Mouse (Mus musculus) MEL (cell line): ENCODE measurements around the gene Trappc11. TPM values are rescaled to one million over a fixed set of nuclear protein-coding genes. Genes with fewer than 3 reads are reported as not detected.

Experiments used
- DNase-seq: peaks from one replicate; pipeline ENCODE4 v3.0.0; 2011; ENCODE audit warnings: low read depth, low spot score
- H3K27ac ChIP-seq: 2 replicates; pipeline ENCODE4 v1.5.1; 2012; ENCODE audit warnings: low read depth, mild to moderate bottlenecking, control low read depth, low read length, moderate library complexity; ENCODE audit not compliant: control insufficient read depth
- H3K27me3 ChIP-seq, 2 experiments: fragments of 150-350 bp in 1 of 2; sonication (generic) in 1 of 2; 2 replicates each; pipeline ENCODE4 v1.6.1; 2012; ENCODE audit warnings: low read length in 2 of 2, mild to moderate bottlenecking in 2 of 2, improper control_type of control experiment in 1 of 2, moderate library complexity in 1 of 2; ENCODE audit not compliant: insufficient read depth in 2 of 2, control insufficient read depth in 1 of 2
- H3K36me3 ChIP-seq, 2 experiments: 2 replicates each; pipeline ENCODE4 v1.6.1; 2012 to 2014; ENCODE audit warnings: low read length in 2 of 2, improper control_type of control experiment in 1 of 2, inconsistent platforms in 1 of 2, mild to moderate bottlenecking in 1 of 2; ENCODE audit not compliant: insufficient read depth in 2 of 2, control insufficient read depth in 1 of 2
- H3K4me1 ChIP-seq, 2 experiments: fragments of 150-350 bp in 1 of 2; sonication (generic) in 1 of 2; 2 replicates each; pipeline ENCODE4 v1.6.1; 2012; ENCODE audit warnings: low read length in 2 of 2, improper control_type of control experiment in 1 of 2, mild to moderate bottlenecking in 1 of 2; ENCODE audit not compliant: insufficient read depth in 2 of 2, control insufficient read depth in 1 of 2
- H3K4me3 ChIP-seq, 2 experiments: fragments of 150-350 bp in 1 of 2; sonication (generic) in 1 of 2; 2 replicates each; pipeline ENCODE4 v1.5.1; 2012; ENCODE audit warnings: low read depth in 2 of 2, low read length in 2 of 2, mild to moderate bottlenecking in 2 of 2, moderate library complexity in 2 of 2, control low read depth in 1 of 2, improper control_type of control experiment in 1 of 2; ENCODE audit not compliant: control insufficient read depth in 1 of 2, insufficient read depth in 1 of 2
- H3K79me2 ChIP-seq: 2 replicates; pipeline ENCODE4 v1.6.1; 2012; ENCODE audit warnings: mild to moderate bottlenecking, low read length, moderate library complexity; ENCODE audit not compliant: control insufficient read depth, poor library complexity, insufficient read depth
- H3K9ac ChIP-seq: 2 replicates; pipeline ENCODE4 v1.6.1; 2012; ENCODE audit warnings: low read depth, mild to moderate bottlenecking, control low read depth, low read length, moderate library complexity; ENCODE audit not compliant: control insufficient read depth, poor library complexity, severe bottlenecking
- H3K9me3 ChIP-seq: fragments of 150-350 bp; sonication (generic); replicated peaks from 2 replicates; pipeline ENCODE4 v1.6.1; 2012; ENCODE audit warnings: mild to moderate bottlenecking, low read length, improper control_type of control experiment, moderate library complexity; ENCODE audit not compliant: insufficient read depth
- BHLHE40 ChIP-seq: IDR thresholded peaks from 2 replicates; pipeline ENCODE4 v1.6.1; 2012; ENCODE audit warnings: low read depth, mild to moderate bottlenecking, inconsistent platforms, low read length, improper control_type of control experiment, borderline replicate concordance
- CHD1 ChIP-seq: IDR thresholded peaks from 2 replicates; pipeline ENCODE4 v1.6.1; 2012; ENCODE audit warnings: low read depth, mild to moderate bottlenecking, inconsistent platforms, low read length, improper control_type of control experiment
- CHD2 ChIP-seq: IDR thresholded peaks from 2 replicates; pipeline ENCODE4 v1.6.1; 2011; ENCODE audit warnings: low read length, improper control_type of control experiment
- ETS1 ChIP-seq: IDR thresholded peaks from 2 replicates; pipeline ENCODE4 v1.6.1; 2012; ENCODE audit warnings: low read depth, mild to moderate bottlenecking, inconsistent platforms, low read length, improper control_type of control experiment, moderate library complexity
- GABPA ChIP-seq: IDR thresholded peaks from 2 replicates; pipeline ENCODE4 v1.6.1; 2012; ENCODE audit warnings: low read depth, mild to moderate bottlenecking, inconsistent platforms, low read length, improper control_type of control experiment, moderate library complexity
- GATA1 ChIP-seq: IDR thresholded peaks from 2 replicates; pipeline ENCODE4 v1.6.1; 2011; ENCODE audit warnings: low read depth, low read length, improper control_type of control experiment
- JUND ChIP-seq: IDR thresholded peaks from 2 replicates; pipeline ENCODE4 v1.6.1; 2011; ENCODE audit warnings: low read depth, mild to moderate bottlenecking, improper control_type of control experiment, low read length
- KAT2A ChIP-seq: conservative IDR thresholded peaks from 2 replicates; pipeline ENCODE4 v1.6.1; 2012; ENCODE audit warnings: low read depth, low read length, improper control_type of control experiment, inconsistent platforms
- MAX ChIP-seq: IDR thresholded peaks from 2 replicates; pipeline ENCODE4 v1.6.1; 2011; ENCODE audit warnings: low read length, improper control_type of control experiment
- MAZ ChIP-seq: IDR thresholded peaks from 2 replicates; pipeline ENCODE4 v1.6.1; 2012; ENCODE audit warnings: low read depth, mild to moderate bottlenecking, inconsistent platforms, low read length, improper control_type of control experiment
- MXI1 ChIP-seq: IDR thresholded peaks from 2 replicates; pipeline ENCODE4 v1.6.1; 2011; ENCODE audit warnings: mild to moderate bottlenecking, low read depth, low read length, improper control_type of control experiment
- NELFE ChIP-seq: IDR thresholded peaks from 2 replicates; pipeline ENCODE4 v1.6.1; 2011; ENCODE audit warnings: low read depth, low read length, improper control_type of control experiment
- NRF1 ChIP-seq: IDR thresholded peaks from 2 replicates; pipeline ENCODE4 v1.6.1; 2014; ENCODE audit warnings: low read depth, mild to moderate bottlenecking, inconsistent platforms, low read length, improper control_type of control experiment, moderate library complexity; ENCODE audit not compliant: poor library complexity, insufficient read depth, severe bottlenecking
- POLR2AphosphoS2 ChIP-seq: IDR thresholded peaks from 2 replicates; pipeline ENCODE4 v1.6.1; 2011; ENCODE audit warnings: low read length, improper control_type of control experiment
- RAD21 ChIP-seq: IDR thresholded peaks from 2 replicates; pipeline ENCODE4 v1.6.1; 2011; ENCODE audit warnings: mild to moderate bottlenecking, low read depth, low read length, improper control_type of control experiment
- SIN3A ChIP-seq: IDR thresholded peaks from 2 replicates; pipeline ENCODE4 v1.6.1; 2012; ENCODE audit warnings: low read length, improper control_type of control experiment, inconsistent platforms
- TAL1 ChIP-seq: IDR thresholded peaks from 2 replicates; pipeline ENCODE4 v1.6.1; 2012; ENCODE audit warnings: mild to moderate bottlenecking, inconsistent platforms, low read length, moderate library complexity, mixed read lengths
- USF2 ChIP-seq, 2 experiments: IDR thresholded peaks; 2 replicates each; pipeline ENCODE4 v1.6.1; 2011 to 2012; ENCODE audit warnings: improper control_type of control experiment in 2 of 2, low read length in 2 of 2, borderline replicate concordance in 1 of 2, inconsistent platforms in 1 of 2, low read depth in 1 of 2, mild to moderate bottlenecking in 1 of 2; ENCODE audit not compliant: insufficient read depth in 1 of 2
- ZKSCAN1 ChIP-seq: IDR thresholded peaks from 2 replicates; pipeline ENCODE4 v1.6.1; 2012; ENCODE audit warnings: low read depth, mild to moderate bottlenecking, inconsistent platforms, low read length, improper control_type of control experiment, moderate library complexity
- ZNF384 ChIP-seq: IDR thresholded peaks from 2 replicates; pipeline ENCODE4 v1.6.1; 2012; ENCODE audit warnings: low read depth, mild to moderate bottlenecking, inconsistent platforms, low read length, improper control_type of control experiment
- polyA plus RNA-seq, 2 experiments: library from polyadenylated mRNA; stranded (reverse) in 1 of 2; unstranded in 1 of 2; fragments of >175 nt in 1 of 2; fragments of >200 nt in 1 of 2; gene quantifications; 2 replicates each; pipeline versions ENCODE4 v1.2.1 to v1.2.4; 2012; ENCODE audit warnings: low replicate concordance in 2 of 2, low read depth in 1 of 2; ENCODE audit not compliant: insufficient read length in 2 of 2, insufficient read depth in 1 of 2, missing spikeins in 1 of 2
- total RNA-seq: library from RNA; depleted of rRNA; stranded (reverse); fragments of 300-350 nt; gene quantifications from 2 replicates; pipeline ENCODE4 v1.2.3, GENCODE M21; 2012

Gene Trappc11
- total and polyA plus RNA-seq, 3 experiments, result 22.8 to 30.1 TPM; not detected in 1

- Histone ChIP-seq H3K9ac (no peak overlapping the region), H3K27me3 (no peaks in the 10 kb centered on the region), H3K27ac (no peak overlapping the region), H3K36me3 (no peaks in the 10 kb centered on the region), H3K9me3 (no peaks in the 10 kb centered on the region), H3K4me1 (no peaks in the 10 kb centered on the region), H3K79me2 (no peaks in the 10 kb centered on the region), H3K4me3 (no peak overlapping the region)
- no peak for TF ChIP-seq BHLHE40
- TF ChIP-seq GABPA, result no peak
- DNase-seq, result no peak
Measured at GRCm38 (mm10) chr8:47482354-47483071, 50.8 kb downstream of the Trappc11 start.

GRCm38 (mm10) chr8:47480039-47480438, 53.2 kb downstream of the Trappc11 start:
- no peaks in the 10 kb centered on the region for H3K9me3 ChIP-seq
- no peak for DNase-seq
- H3K4me3 ChIP-seq, result no peak overlapping the region
- no peaks in the 10 kb centered on the region for H3K4me1 ChIP-seq
- H3K79me2 ChIP-seq, result no peaks in the 10 kb centered on the region
- no peak overlapping the region for H3K27ac ChIP-seq
- no peaks in the 10 kb centered on the region for H3K36me3 ChIP-seq
- TF ChIP-seq KAT2A, result no peak
- TF ChIP-seq JUND, result no peak
- TF ChIP-seq NRF1, result no peak
- no peak for TF ChIP-seq MAZ
- no peak for TF ChIP-seq POLR2AphosphoS2
- TF ChIP-seq MAX, result no peak
- no peak for TF ChIP-seq MXI1
- no peak for TF ChIP-seq GATA1
- H3K27me3 ChIP-seq, result no peaks in the 10 kb centered on the region
- H3K9ac ChIP-seq, result no peak overlapping the region

GRCm38 (mm10) chr8:47461650-47462049, 71.6 kb downstream of the Trappc11 start:
- no peaks in the 10 kb centered on the region for H3K4me1 ChIP-seq
- H3K36me3 ChIP-seq, result no peaks in the 10 kb centered on the region
- no peaks in the 10 kb centered on the region for H3K79me2 ChIP-seq
- no peak overlapping the region for H3K27ac ChIP-seq
- no peak overlapping the region for H3K4me3 ChIP-seq
- no peak overlapping the region for H3K9ac ChIP-seq
- no peak for DNase-seq
- TF ChIP-seq ZKSCAN1, result no peak
- no peak for TF ChIP-seq USF2 (IDR thresholded peaks at IDR 0.05; ENCODE audit: borderline replicate concordance in 1 of 2, insufficient read depth in 1 of 2, low read depth in 1 of 2, low read length in 2 of 2)
- TF ChIP-seq TAL1, result no peak
- no peak for TF ChIP-seq GABPA
- no peak for TF ChIP-seq CHD1
- TF ChIP-seq ETS1, result no peak
- no peak for TF ChIP-seq SIN3A
- TF ChIP-seq RAD21, result no peak
- no peak for TF ChIP-seq ZNF384
- TF ChIP-seq NELFE, result no peak
- no peak for TF ChIP-seq MXI1
- TF ChIP-seq CHD2, result no peak
- H3K27me3 ChIP-seq, result no peaks in the 10 kb centered on the region
- H3K9me3 ChIP-seq, result no peaks in the 10 kb centered on the region
